Mouse (Mus musculus): Measurements from ENCODE around the gene F3. TPM values are rescaled to one million over a fixed set of nuclear protein-coding genes. Genes with fewer than 3 reads are reported as not detected.

The F3 gene
- polyA plus RNA-seq, 1 experiment from 2014 or later: 0.94 TPM

GRCm38 (mm10) chr3:121777943-121778342, 54.6 kb downstream of the F3 start:
- ATAC-seq (ENCODE audit: low read depth): 0 out of 2 replicates have a peak, but pooled peaks have one; percentile 24
- 54% methylated on average over 7 of the region's 7 CpGs for WGBS (ENCODE audit: insufficient replicate concordance)
- Histone ChIP-seq H3K4me1 (ENCODE audit: control insufficient read depth, low read depth, low read length) (no peaks in the 10 kb centered on the region), H3K27me3 (ENCODE audit: control insufficient read depth, insufficient read depth, low read depth, low read length) (no peaks in the 10 kb centered on the region), H3K9me3 (replicated peaks; ENCODE audit: control insufficient read depth, low read length) (no peaks in the 10 kb centered on the region), H3K36me3 (ENCODE audit: control insufficient read depth, insufficient read depth) (peaks cover 4% of the 10 kb centered on the region; the same call in 1 of the 2 replicates), H3K27ac (ENCODE audit: low read length) (no peak overlapping the region), H3K4me2 (ENCODE audit: low read depth, low read length) (no peak overlapping the region), H3K4me3 (ENCODE audit: low read depth, low read length) (no peak overlapping the region), H3K9ac (ENCODE audit: low read depth, low read length) (no peak overlapping the region)

GRCm38 (mm10) chr3:121783020-121783419, 59.7 kb downstream of the F3 start:
- Histone ChIP-seq H3K27me3 (ENCODE audit: control insufficient read depth, insufficient read depth, low read depth, low read length) (no peaks in the 10 kb centered on the region), H3K4me1 (ENCODE audit: control insufficient read depth, low read depth, low read length) (no peaks in the 10 kb centered on the region), H3K9me3 (replicated peaks; ENCODE audit: control insufficient read depth, low read length) (no peaks in the 10 kb centered on the region), H3K36me3 (ENCODE audit: control insufficient read depth, insufficient read depth) (no peaks in the 10 kb centered on the region), H3K27ac (ENCODE audit: low read length) (no peak overlapping the region), H3K4me3 (ENCODE audit: low read depth, low read length) (no peak overlapping the region), H3K4me2 (ENCODE audit: low read depth, low read length) (no peak overlapping the region), H3K9ac (ENCODE audit: low read depth, low read length) (no peak overlapping the region)
- 71% methylated on average over 6 of the region's 6 CpGs for WGBS (ENCODE audit: insufficient replicate concordance)
- no peak for ATAC-seq (ENCODE audit: low read depth)

Other genes with a start within 250 kb of the F3 start
- 19.0 and 22.8 TPM in 2 replicates for gene Slc44a3, start 191.1 kb upstream of the F3 start, polyA plus RNA-seq (2015; fragmentation: Nextera tagmentation; extraction: Ambion mirVana)
- not detected in 2 replicates for gene 4930432M17Rik, start 52.8 kb upstream of the F3 start, polyA plus RNA-seq (2015; fragmentation: Nextera tagmentation; extraction: Ambion mirVana)
- 28.4 and 29.5 TPM in 2 replicates for gene Abcd3, start 91.8 kb downstream of the F3 start, polyA plus RNA-seq (2015; fragmentation: Nextera tagmentation; extraction: Ambion mirVana)
- 7.0 and 7.3 TPM in 2 replicates for gene Arhgap29, start 229.0 kb downstream of the F3 start, polyA plus RNA-seq (2015; fragmentation: Nextera tagmentation; extraction: Ambion mirVana)